Mouse (Mus musculus) midbrain, postnatal 0 days (tissue): ENCODE measurements around the gene Htra1. TPM values are rescaled to one million over a fixed set of nuclear protein-coding genes. Genes with fewer than 3 reads are reported as not detected.

ENCODE experiments used
- ATAC-seq: fragments of 200-750 bp; cut with Nextera tagmentation; 2 replicates; pipeline ENCODE4 v1.8.0; 2017; ENCODE audit warnings: moderate number of reproducible peaks, mild to moderate bottlenecking, moderate TSS enrichment, moderate library complexity; ENCODE audit not compliant: low FRiP score
- DNase-seq: peaks from one replicate; pipeline ENCODE4 v3.0.0-alpha.2; 2015; ENCODE audit warnings: low spot score
- H3K27ac ChIP-seq: fragments of 300-500 bp; sonication (generic); 2 replicates; pipeline ENCODE4 v1.5.1; 2014; ENCODE audit warnings: low read depth, mild to moderate bottlenecking, low read length, mixed read lengths
- H3K27me3 ChIP-seq: fragments of 300-500 bp; sonication (generic); 2 replicates; pipeline ENCODE4 v1.6.1; 2014; ENCODE audit warnings: low read length, control low read depth, mixed read lengths; ENCODE audit not compliant: insufficient read depth
- H3K36me3 ChIP-seq: fragments of 300-500 bp; sonication (generic); 2 replicates; pipeline ENCODE4 v1.6.1; 2014; ENCODE audit warnings: low read length, control low read depth, mixed read lengths; ENCODE audit not compliant: insufficient read depth
- H3K4me1 ChIP-seq: fragments of 300-500 bp; sonication (generic); 2 replicates; pipeline ENCODE4 v1.6.1; 2014; ENCODE audit warnings: mild to moderate bottlenecking, control low read depth, antibody characterized with exemption, low read length, mixed read lengths; ENCODE audit not compliant: insufficient read depth
- H3K4me2 ChIP-seq: fragments of 300-500 bp; sonication (generic); 2 replicates; pipeline ENCODE4 v1.6.1; 2014; ENCODE audit warnings: low read depth, mild to moderate bottlenecking, low read length, mixed read lengths; ENCODE audit not compliant: poor library complexity, severe bottlenecking
- H3K4me3 ChIP-seq: fragments of 300-500 bp; sonication (generic); 2 replicates; pipeline ENCODE4 v1.5.1; 2014; ENCODE audit warnings: low read depth, mild to moderate bottlenecking, low read length, moderate library complexity
- H3K9ac ChIP-seq: fragments of 300-500 bp; sonication (generic); replicated peaks from 2 replicates; pipeline ENCODE4 v1.6.1; 2014; ENCODE audit warnings: mild to moderate bottlenecking, low read length, moderate library complexity, mixed read lengths; ENCODE audit not compliant: poor library complexity, severe bottlenecking
- H3K9me3 ChIP-seq: fragments of 300-500 bp; sonication (generic); 2 replicates; pipeline ENCODE4 v1.6.1; 2016; ENCODE audit warnings: low read length, control low read depth
- CTCF ChIP-seq: IDR thresholded peaks from 2 replicates; pipeline ENCODE4 v1.5.1; 2016; ENCODE audit warnings: antibody characterized with exemption, mild to moderate bottlenecking
- WGBS: fragments of 180-500 bp; shearing (Covaris S2); extraction: QIAGEN DNeasy Blood & Tissue Kit; methylation state at CpG from one replicate; pipeline ENCODE4 v1.1.7; 2014; 5-methylcytosine and 5-hydroxymethylcytosine counted together
- polyA plus RNA-seq: library from polyadenylated mRNA; unstranded; fragments of >200 nt; fragmentation: Nextera tagmentation; extraction: Ambion mirVana; gene quantifications from 2 replicates; pipeline ENCODE4 v1.2.1, GENCODE M21; 2015
- total RNA-seq: library from RNA; depleted of rRNA; stranded (reverse); fragments of >200 nt; gene quantifications from 2 replicates; pipeline ENCODE4 v1.2.3, GENCODE M21; 2014

Gene Htra1
- total and polyA plus RNA-seq, 2 experiments from 2014 or later: 31.8 to 32.9 TPM

GRCm38 (mm10) chr7:130980130-130980529 is 44.2 kb downstream of the Htra1 start:
- DNase-seq: no peak
- 96% methylated on average over 5 of the region's 5 CpGs for WGBS
- Histone ChIP-seq H3K36me3 (no peaks in the 10 kb centered on the region), H3K9me3 (no peaks in the 10 kb centered on the region), H3K4me1 (no peaks in the 10 kb centered on the region), H3K9ac (no peak overlapping the region), H3K27ac (no peak overlapping the region), H3K4me3 (no peak overlapping the region), H3K4me2 (no peak overlapping the region), H3K27me3 (no peaks in the 10 kb centered on the region)
- ATAC-seq: no peak
- no peak for TF ChIP-seq CTCF

DNA sequence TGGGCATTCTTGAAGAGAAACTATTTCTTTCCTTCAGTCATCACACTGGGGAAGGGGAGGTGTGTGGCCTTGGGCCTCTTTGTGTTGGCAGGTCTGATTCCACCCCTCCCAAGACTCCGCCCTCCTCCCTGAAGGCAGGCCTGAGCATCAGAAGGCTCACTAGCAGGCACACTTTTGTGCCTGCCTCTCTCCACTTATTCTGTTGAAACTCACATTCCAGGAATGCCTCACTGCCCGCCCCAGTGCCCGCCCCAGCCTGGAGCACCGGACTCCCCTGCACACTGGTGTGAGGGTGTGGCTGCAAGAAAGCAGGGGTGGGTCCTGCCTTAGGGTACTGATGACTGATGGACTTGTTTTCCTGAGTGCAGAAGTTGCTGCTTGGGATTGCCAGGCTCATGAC is 46.5 kb downstream of the Htra1 start:
- TF ChIP-seq CTCF: no peak
- no peak for ATAC-seq
- 48% methylated on average over 4 of the region's 4 CpGs for WGBS

DNA sequence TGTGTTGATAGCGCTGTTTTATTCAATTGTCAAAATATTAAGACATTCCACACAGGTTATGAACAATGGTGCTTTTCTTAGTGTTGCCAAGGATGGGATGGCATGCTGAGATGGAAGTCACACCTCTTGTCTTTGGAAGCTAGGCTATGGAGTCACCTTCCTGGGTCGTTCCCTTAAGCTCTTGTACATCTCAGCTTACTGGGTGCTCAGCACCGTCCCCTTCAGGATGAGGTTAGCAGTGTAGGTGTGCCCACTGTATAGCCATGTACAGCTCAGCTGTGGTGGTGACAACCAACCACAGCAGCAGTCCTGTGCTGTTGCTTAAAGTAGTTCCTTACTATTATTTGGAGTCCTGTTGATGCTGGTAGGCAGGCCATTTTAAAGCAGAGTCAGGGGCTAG is 47.0 kb downstream of the Htra1 start:
- Histone ChIP-seq H3K4me1 (no peaks in the 10 kb centered on the region), H3K4me2 (no peak overlapping the region), H3K9me3 (no peaks in the 10 kb centered on the region), H3K36me3 (no peaks in the 10 kb centered on the region), H3K27ac (no peak overlapping the region), H3K27me3 (no peaks in the 10 kb centered on the region), H3K4me3 (no peak overlapping the region), H3K9ac (no peak overlapping the region)
- ATAC-seq: no peak
- no peak for TF ChIP-seq CTCF
- WGBS: 73% methylated on average over 3 of the region's 3 CpGs
- DNase-seq: no peak

More for the DNA sequence above, 46.5 kb downstream of the Htra1 start:
- Histone ChIP-seq H3K4me2 (no peak overlapping the region), H3K4me3 (no peak overlapping the region), H3K27me3 (no peaks in the 10 kb centered on the region), H3K27ac (no peak overlapping the region), H3K9me3 (no peaks in the 10 kb centered on the region), H3K36me3 (no peaks in the 10 kb centered on the region), H3K4me1 (no peaks in the 10 kb centered on the region), H3K9ac (no peak overlapping the region)
- DNase-seq: no peak

GRCm38 (mm10) chr7:130984294-130984693 is 48.4 kb downstream of the Htra1 start:
- Histone ChIP-seq H3K27me3 (no peaks in the 10 kb centered on the region), H3K4me1 (no peaks in the 10 kb centered on the region), H3K27ac (no peak overlapping the region), H3K9ac (no peak overlapping the region), H3K4me2 (no peak overlapping the region), H3K36me3 (no peaks in the 10 kb centered on the region), H3K4me3 (no peak overlapping the region), H3K9me3 (no peaks in the 10 kb centered on the region)
- 80% methylated on average over 7 of the region's 7 CpGs for WGBS
- ATAC-seq (no peak), DNase-seq (no peak)
- TF ChIP-seq CTCF: no peak

DNA sequence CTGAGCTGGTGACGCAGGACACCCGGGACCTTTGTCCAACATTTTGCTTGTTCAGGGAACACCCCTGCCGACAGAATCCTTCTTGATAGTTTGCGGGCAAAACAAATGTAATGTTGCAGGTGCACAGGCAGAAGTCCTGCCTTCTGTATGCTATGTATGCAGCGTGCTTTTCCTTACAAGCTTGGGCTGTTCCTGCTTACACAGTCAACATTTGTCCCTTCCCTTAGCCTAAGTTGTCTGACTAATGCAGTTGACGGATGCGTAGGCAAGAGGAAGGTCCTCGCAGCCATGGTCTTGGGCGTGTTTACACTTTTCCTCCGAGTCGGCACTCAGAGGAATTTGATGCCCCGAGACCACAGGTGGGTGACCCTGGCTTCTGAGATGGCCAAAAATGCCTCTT is 49.3 kb downstream of the Htra1 start:
- Histone ChIP-seq H3K27ac (no peak overlapping the region), H3K9me3 (no peaks in the 10 kb centered on the region), H3K27me3 (no peaks in the 10 kb centered on the region), H3K4me2 (no peak overlapping the region), H3K9ac (no peak overlapping the region), H3K36me3 (no peaks in the 10 kb centered on the region), H3K4me1 (no peaks in the 10 kb centered on the region), H3K4me3 (no peak overlapping the region)
- no peak for DNase-seq
- WGBS: 90% methylated on average over 12 of the region's 12 CpGs
- no peak for ATAC-seq
- TF ChIP-seq CTCF: no peak

GRCm38 (mm10) chr7:130985716-130986115 is 49.8 kb downstream of the Htra1 start:
- no peak for TF ChIP-seq CTCF
- ATAC-seq: no peak
- H3K27me3 ChIP-seq: no peaks in the 10 kb centered on the region
- DNase-seq: no peak
- no peak overlapping the region for H3K27ac ChIP-seq
- H3K36me3 ChIP-seq: no peaks in the 10 kb centered on the region
- WGBS: 91% methylated on average over 3 of the region's 3 CpGs
- no peaks in the 10 kb centered on the region for H3K4me1 ChIP-seq
- no peak overlapping the region for H3K9ac ChIP-seq
- H3K9me3 ChIP-seq: no peaks in the 10 kb centered on the region
- no peak overlapping the region for H3K4me3 ChIP-seq
- no peak overlapping the region for H3K4me2 ChIP-seq
